Mouse (Mus musculus): ENCODE measurements at regions not wholly inside any gene's neighbourhood (a gene's known extent, or its start where the extent isn't known, plus 50 kb on each side); places are given as distances from the start of the nearest gene placed in this dataset.

DNA sequence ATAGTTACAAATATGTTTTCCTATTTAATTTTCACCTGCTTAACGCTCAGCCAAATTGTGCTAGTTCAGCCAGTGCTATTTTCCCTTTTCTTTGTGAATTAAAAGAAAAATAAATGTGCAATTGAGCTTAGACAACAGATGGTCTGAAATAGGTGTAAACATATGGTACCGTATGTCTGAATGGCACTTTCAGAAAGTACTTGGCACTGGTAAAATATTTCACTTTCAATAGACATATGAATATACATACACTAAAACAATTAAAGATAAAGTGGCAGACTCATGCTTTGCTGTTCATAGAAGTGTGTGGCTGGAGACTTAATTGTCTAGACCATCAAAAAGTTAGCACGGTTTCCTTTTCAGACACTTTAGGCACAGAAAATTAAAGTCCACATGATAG lies 794.8 kb upstream of the Slitrk1 start:
- no peak overlapping the region for H3K9ac ChIP-seq (ENCODE audit: low read depth, low read length)
- no peak for TF ChIP-seq CTCF (IDR thresholded peaks at IDR 0.05; ENCODE audit: low read depth)
- H3K4me3 ChIP-seq (replicated peaks; ENCODE audit: low read depth, low read length) = no peak overlapping the region
- DNase-seq (ENCODE audit: low spot score) = no peak
- H3K4me2 ChIP-seq (ENCODE audit: low read length) = no peak overlapping the region
- no peak overlapping the region for H3K27ac ChIP-seq
- H3K9me3 ChIP-seq (replicated peaks; ENCODE audit: low read length) = no peaks in the 10 kb centered on the region
- no peaks in the 10 kb centered on the region for H3K36me3 ChIP-seq (ENCODE audit: insufficient read depth, low read length)
- H3K27me3 ChIP-seq (ENCODE audit: insufficient read depth, low read length) = no peaks in the 10 kb centered on the region
- 83% methylated on average over 3 of the region's 3 CpGs for WGBS
- H3K4me1 ChIP-seq (replicated peaks; ENCODE audit: insufficient read depth, low read length) = no peaks in the 10 kb centered on the region
- no peak for ATAC-seq (replicated peaks; ENCODE audit: low FRiP score, low read depth)

DNA sequence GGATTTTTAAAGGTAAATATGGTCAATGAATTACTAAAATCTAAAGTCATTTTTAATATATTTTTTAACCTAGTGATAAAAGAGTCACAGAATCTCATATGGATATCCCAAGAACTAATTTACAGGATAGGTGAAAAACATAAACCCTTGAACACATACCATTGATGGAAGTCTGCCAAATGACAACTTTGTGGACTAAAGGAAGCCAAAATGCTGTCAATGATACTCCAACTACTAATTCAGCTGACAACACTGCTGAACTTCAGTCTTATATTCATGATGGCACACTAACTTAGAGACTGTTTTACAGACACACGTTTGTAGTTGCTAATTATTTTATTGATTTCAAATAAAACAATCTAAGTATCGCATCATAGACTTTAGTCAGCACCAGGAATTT lies 786.3 kb upstream of the Slitrk1 start:
- 64% methylated on average over 2 of the region's 2 CpGs for WGBS
- H3K9me3 ChIP-seq (replicated peaks; ENCODE audit: low read length) = no peaks in the 10 kb centered on the region
- ATAC-seq (replicated peaks; ENCODE audit: low FRiP score, low read depth) = no peak
- H3K4me1 ChIP-seq (replicated peaks; ENCODE audit: insufficient read depth, low read length) = no peaks in the 10 kb centered on the region
- no peak overlapping the region for H3K27ac ChIP-seq
- H3K9ac ChIP-seq (ENCODE audit: low read depth, low read length) = no peak overlapping the region
- no peaks in the 10 kb centered on the region for H3K36me3 ChIP-seq (ENCODE audit: insufficient read depth, low read length)
- no peak for DNase-seq (ENCODE audit: low spot score)
- H3K27me3 ChIP-seq (ENCODE audit: insufficient read depth, low read length) = no peaks in the 10 kb centered on the region
- no peak for TF ChIP-seq CTCF (IDR thresholded peaks at IDR 0.05; ENCODE audit: low read depth)
- no peak overlapping the region for H3K4me3 ChIP-seq (replicated peaks; ENCODE audit: low read depth, low read length)
- no peak overlapping the region for H3K4me2 ChIP-seq (ENCODE audit: low read length)

DNA sequence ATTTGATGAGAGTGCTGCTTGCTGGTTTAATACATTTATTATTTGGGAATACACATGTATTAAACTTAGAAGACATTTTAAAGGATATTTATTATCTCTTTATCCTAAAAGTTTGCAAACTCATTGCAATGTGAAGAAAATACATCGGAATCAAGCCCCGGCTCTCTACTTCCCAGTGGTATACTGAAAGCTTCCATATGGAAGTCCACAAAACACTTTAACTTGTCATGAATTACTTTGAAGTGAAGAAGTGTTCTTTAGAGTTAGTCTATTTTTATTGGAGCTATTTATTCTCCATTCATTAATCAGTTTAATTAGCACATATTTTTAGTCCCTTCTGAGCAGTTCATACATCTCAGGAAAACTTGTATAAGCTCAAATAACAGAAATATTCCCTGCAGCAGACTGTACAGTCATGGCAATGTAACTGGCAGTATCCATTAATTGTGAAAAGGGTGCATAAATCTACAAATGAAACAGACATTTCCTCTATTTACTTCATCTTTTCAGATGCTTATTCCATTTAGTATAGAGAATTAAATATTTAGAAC lies 754.7 kb upstream of the Slitrk1 start:
- Histone ChIP-seq H3K9ac (ENCODE audit: low read depth, low read length) (no peak overlapping the region), H3K36me3 (ENCODE audit: insufficient read depth, low read length) (no peaks in the 10 kb centered on the region), H3K4me2 (ENCODE audit: low read length) (no peak overlapping the region), H3K27me3 (ENCODE audit: insufficient read depth, low read length) (no peaks in the 10 kb centered on the region), H3K27ac (no peak overlapping the region), H3K9me3 (replicated peaks; ENCODE audit: low read length) (no peaks in the 10 kb centered on the region), H3K4me3 (replicated peaks; ENCODE audit: low read depth, low read length) (no peak overlapping the region), H3K4me1 (replicated peaks; ENCODE audit: insufficient read depth, low read length) (no peaks in the 10 kb centered on the region)
- no peak for TF ChIP-seq CTCF (IDR thresholded peaks at IDR 0.05; ENCODE audit: low read depth)
- ATAC-seq (replicated peaks; ENCODE audit: low FRiP score, low read depth) = peak; percentile 29; the same call in 1 of the 2 replicates
- WGBS = 60% methylated on average over 2 of the region's 2 CpGs
- peak; percentile 79 for DNase-seq (ENCODE audit: low spot score)

DNA sequence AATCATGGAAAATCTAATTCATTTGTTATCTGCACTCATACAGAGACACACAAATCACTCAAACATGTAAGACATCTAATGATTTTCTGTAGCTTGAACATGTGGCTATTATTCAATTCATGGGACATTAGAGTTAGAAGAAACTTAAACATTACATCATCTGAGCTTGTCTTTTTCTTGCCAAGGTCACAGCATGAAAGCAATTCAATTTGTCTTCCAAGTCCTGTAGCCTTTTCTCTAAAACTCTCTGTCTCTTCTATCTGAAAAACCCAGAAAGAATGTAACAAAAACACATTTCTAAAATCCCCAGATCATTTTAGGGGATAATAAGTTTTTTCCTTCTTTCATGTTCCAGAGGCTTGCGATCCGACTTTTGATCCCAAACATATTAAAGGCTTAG lies 754.1 kb upstream of the Slitrk1 start:
- Histone ChIP-seq H3K36me3 (ENCODE audit: insufficient read depth, low read length) (no peaks in the 10 kb centered on the region), H3K27ac (no peak overlapping the region), H3K4me2 (ENCODE audit: low read length) (no peak overlapping the region), H3K27me3 (ENCODE audit: insufficient read depth, low read length) (no peaks in the 10 kb centered on the region), H3K4me3 (replicated peaks; ENCODE audit: low read depth, low read length) (no peak overlapping the region), H3K4me1 (replicated peaks; ENCODE audit: insufficient read depth, low read length) (no peaks in the 10 kb centered on the region), H3K9ac (ENCODE audit: low read depth, low read length) (no peak overlapping the region), H3K9me3 (replicated peaks; ENCODE audit: low read length) (no peaks in the 10 kb centered on the region)
- WGBS = 74% methylated on average over 2 of the region's 2 CpGs
- no peak for TF ChIP-seq CTCF (IDR thresholded peaks at IDR 0.05; ENCODE audit: low read depth)
- peak; percentile 61 for DNase-seq (ENCODE audit: low spot score)
- no peak for ATAC-seq (replicated peaks; ENCODE audit: low FRiP score, low read depth)

DNA sequence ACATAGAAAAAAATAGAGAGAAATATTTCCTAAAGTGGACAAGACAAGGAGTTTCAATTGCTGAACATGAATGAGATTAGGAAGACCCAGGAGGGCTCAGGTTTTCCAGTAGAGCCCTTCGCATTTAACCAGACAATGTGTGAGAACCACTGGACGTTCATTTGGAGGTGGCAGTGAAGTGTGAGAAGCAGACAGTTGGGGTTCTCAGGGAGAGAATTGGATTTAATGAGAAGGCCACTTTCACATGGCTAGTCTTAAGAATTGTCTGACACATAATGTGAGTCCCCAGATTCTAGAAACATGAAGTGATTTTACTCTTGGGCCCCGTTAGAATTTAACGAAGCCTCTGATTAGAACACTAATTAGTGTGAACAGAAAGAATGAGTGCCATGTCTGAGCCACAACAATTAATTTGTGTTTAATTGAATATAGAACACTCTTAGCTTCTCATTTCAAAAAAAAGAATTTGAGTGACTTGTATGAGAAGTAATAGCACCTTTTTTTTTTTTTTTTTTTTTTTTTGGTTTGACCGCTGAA lies 749.6 kb upstream of the Slitrk1 start:
- Histone ChIP-seq H3K4me2 (ENCODE audit: low read length) (no peak overlapping the region), H3K27ac (no peak overlapping the region), H3K36me3 (ENCODE audit: insufficient read depth, low read length) (no peaks in the 10 kb centered on the region), H3K4me3 (replicated peaks; ENCODE audit: low read depth, low read length) (no peak overlapping the region), H3K4me1 (replicated peaks; ENCODE audit: insufficient read depth, low read length) (no peaks in the 10 kb centered on the region), H3K27me3 (ENCODE audit: insufficient read depth, low read length) (no peaks in the 10 kb centered on the region), H3K9me3 (replicated peaks; ENCODE audit: low read length) (no peaks in the 10 kb centered on the region), H3K9ac (ENCODE audit: low read depth, low read length) (no peak overlapping the region)
- DNase-seq (ENCODE audit: low spot score) (no peak), ATAC-seq (replicated peaks; ENCODE audit: low FRiP score, low read depth) (no peak)
- TF ChIP-seq CTCF (IDR thresholded peaks at IDR 0.05; ENCODE audit: low read depth) = no peak
- 92% methylated on average over 5 of the region's 5 CpGs for WGBS

DNA sequence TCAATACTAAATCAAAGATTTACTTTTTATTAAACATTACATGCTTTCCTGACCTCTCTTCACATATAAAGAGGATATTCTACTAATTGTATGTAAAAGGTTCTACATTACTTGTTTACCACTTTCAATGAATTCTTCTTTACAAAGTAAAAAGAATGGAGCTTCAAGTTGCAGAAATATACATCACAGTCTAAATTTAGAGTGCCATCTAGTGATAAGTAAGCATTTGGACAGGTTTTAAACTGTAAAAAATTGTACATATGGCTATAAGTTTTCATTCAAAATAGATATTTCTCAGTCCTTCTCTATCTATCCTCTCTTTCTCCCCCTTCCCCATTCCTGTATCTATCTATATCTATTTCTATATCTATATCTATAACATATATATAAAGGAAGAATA lies 746.4 kb upstream of the Slitrk1 start:
- TF ChIP-seq CTCF (IDR thresholded peaks at IDR 0.05; ENCODE audit: low read depth) = peak; percentile 46
- no peaks in the 10 kb centered on the region for H3K27me3 ChIP-seq (ENCODE audit: insufficient read depth, low read length)
- H3K27ac ChIP-seq = no peak overlapping the region
- H3K9ac ChIP-seq (ENCODE audit: low read depth, low read length) = no peak overlapping the region
- H3K4me3 ChIP-seq (replicated peaks; ENCODE audit: low read depth, low read length) = no peak overlapping the region
- H3K36me3 ChIP-seq (ENCODE audit: insufficient read depth, low read length) = no peaks in the 10 kb centered on the region
- DNase-seq (ENCODE audit: low spot score) (peak; percentile 54), ATAC-seq (replicated peaks; ENCODE audit: low FRiP score, low read depth) (no peak)
- H3K4me2 ChIP-seq (ENCODE audit: low read length) = no peak overlapping the region
- no peaks in the 10 kb centered on the region for H3K9me3 ChIP-seq (replicated peaks; ENCODE audit: low read length)
- H3K4me1 ChIP-seq (replicated peaks; ENCODE audit: insufficient read depth, low read length) = no peaks in the 10 kb centered on the region

DNA sequence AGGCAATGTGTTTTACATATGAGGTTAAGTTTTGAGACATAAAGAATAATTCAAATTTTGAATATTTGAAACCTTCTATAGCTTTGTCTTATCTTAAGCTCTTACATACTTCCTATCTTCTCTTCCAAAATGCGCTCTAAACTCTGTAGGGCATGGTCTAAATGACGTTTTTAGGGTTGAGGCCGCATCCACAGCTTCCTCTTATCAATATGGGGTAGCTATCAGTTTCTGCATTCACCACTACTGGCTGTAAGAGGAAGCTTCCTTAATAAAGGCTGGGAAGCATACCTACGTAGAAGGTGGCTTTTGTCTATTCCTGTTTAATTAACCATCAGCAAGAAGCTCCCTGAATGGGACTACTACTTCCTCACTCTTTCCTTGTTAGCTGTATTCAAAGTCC lies 734.6 kb upstream of the Slitrk1 start:
- H3K4me2 ChIP-seq (ENCODE audit: low read length) = no peak overlapping the region
- H3K4me3 ChIP-seq (replicated peaks; ENCODE audit: low read depth, low read length) = no peak overlapping the region
- H3K9ac ChIP-seq (ENCODE audit: low read depth, low read length) = no peak overlapping the region
- no peaks in the 10 kb centered on the region for H3K27me3 ChIP-seq (ENCODE audit: insufficient read depth, low read length)
- TF ChIP-seq CTCF (IDR thresholded peaks at IDR 0.05; ENCODE audit: low read depth) = no peak
- no peak overlapping the region for H3K27ac ChIP-seq
- no peak for DNase-seq (ENCODE audit: low spot score)
- no peaks in the 10 kb centered on the region for H3K4me1 ChIP-seq (replicated peaks; ENCODE audit: insufficient read depth, low read length)
- WGBS = 77% methylated on average over 4 of the region's 4 CpGs
- H3K9me3 ChIP-seq (replicated peaks; ENCODE audit: low read length) = no peaks in the 10 kb centered on the region
- H3K36me3 ChIP-seq (ENCODE audit: insufficient read depth, low read length) = no peaks in the 10 kb centered on the region
- no peak for ATAC-seq (replicated peaks; ENCODE audit: low FRiP score, low read depth)

All from kidney, postnatal 0 days (tissue).